12 mouse cellular contexts compared by ENCODE assay signal in genomic region chr19:8019904-8020349, GRCm38 (mm10). TPM values are rescaled to one million over a fixed set of nuclear protein-coding genes. Genes with fewer than 3 reads are reported as not detected.
A peak's percentile ranks its signal among the peaks of the same experiment; 100 is the strongest.
DNase-seq lines count a peak whose midpoint lies in the region; TF ChIP-seq lines count a peak whose summit lies in the region.
"Had no signal": no experiment of that assay in that cellular context is flagged by ENCODE, and none has a peak within 500 bp of the region (broad histone marks: within the 10 kb centered on the region; RNA-seq: fewer than 3 reads in every experiment).

No protein-coding gene starts in this region.

- no peak overlapping the region for H3K4me3 ChIP-seq in kidney, adult 2 months (ENCODE audit: insufficient read depth, low read depth, low read length)
- 0 out of 2 replicates have a peak overlapping the region, but pooled peaks have one; percentile 14 for H3K4me3 ChIP-seq in brown adipose tissue, adult 24 weeks (ENCODE audit: insufficient read depth, low read depth, low read length)
- H3K4me3 ChIP-seq: limb, embryonic 15.5 days had no signal

- no peaks in the 10 kb centered on the region for H3K4me1 ChIP-seq in kidney, adult 2 months (ENCODE audit: control insufficient read depth, insufficient read depth, low read length)
- no peaks in the 10 kb centered on the region for H3K4me1 ChIP-seq in brown adipose tissue, adult 24 weeks (ENCODE audit: control insufficient read depth, insufficient read depth, insufficient read length, low read length)
- H3K4me1 ChIP-seq: limb, embryonic 15.5 days had no signal

- WGBS in kidney, adult 2 months = 89% methylated on average over 13 of the region's 13 CpGs

- H3K27ac ChIP-seq in kidney, adult 2 months (ENCODE audit: insufficient read depth, low read depth, low read length) = no peak overlapping the region
- peak overlapping the region; percentile 78 for H3K27ac ChIP-seq in brown adipose tissue, adult 24 weeks (replicated peaks; ENCODE audit: low read depth, low read length)
- H3K27ac ChIP-seq: limb, embryonic 15.5 days had no signal

- H3K36me3 ChIP-seq in kidney, adult 2 months (ENCODE audit: control insufficient read depth, insufficient read depth, low read length) = no peaks in the 10 kb centered on the region
- H3K36me3 ChIP-seq: limb, embryonic 15.5 days had no signal

- TF ChIP-seq POLR2A in kidney, adult 2 months (IDR thresholded peaks at IDR 0.05; ENCODE audit: low read depth, low read length) = no peak

- H3K27me3 ChIP-seq in kidney, adult 2 months (replicated peaks; ENCODE audit: control insufficient read depth, insufficient read depth, low read length) = no peaks in the 10 kb centered on the region
- H3K27me3 ChIP-seq: limb, embryonic 15.5 days had no signal

- no peak for TF ChIP-seq CTCF in kidney, adult 2 months (conservative IDR thresholded peaks at IDR 0.05; ENCODE audit: insufficient read depth, insufficient read length, low read depth, low read length)

- peak; percentile 26 for DNase-seq in kidney, adult 2 months
- DNase-seq in kidney, postnatal 14 days = no peak
- DNase-seq in lung, postnatal 4 days = peak; percentile 27 to 48
- DNase-seq in thymus, postnatal 14 days = peak; percentile 21
- no peak for DNase-seq in layer of hippocampus, adult 8-10 months (ENCODE audit: low spot score in 2 of 2)
- no peak for DNase-seq in retina, embryonic 14.5 days (ENCODE audit: low spot score)
- DNase-seq in retina, postnatal 1 day = no peak
- DNase-seq: right cerebral cortex, adult 18-20 months had no signal

RNA-seq across cellular contexts. Expression of gene Slc22a27, which starts 54.1 kb away (rescaled TPM):
- polyA plus RNA-seq in kidney, adult 2 months (2012; rRNA removed) = 1.7 and 2.3 TPM in 2 replicates
- not detected in 2 replicates for polyA plus RNA-seq in brown adipose tissue, adult 24 weeks (2012; ENCODE audit: insufficient read depth, insufficient read length, missing spikeins)
- total RNA-seq in layer of hippocampus, adult 8-10 months (2022) = not detected
- polyA plus RNA-seq: embryonic facial prominence, embryonic 14.5 days; hindbrain, embryonic 16.5 days; limb, embryonic 15.5 days had no signal

Comparison
In these comparisons a context has a peak if more than half of its experiments do, and no peak if none do; other contexts are left out.
1. DNase-seq: peak in kidney, adult 2 months (single experiment), lung, postnatal 4 days (2 of 2) and thymus, postnatal 14 days (single experiment); none in kidney, postnatal 14 days (single experiment), layer of hippocampus, adult 8-10 months (0 of 2), retina, embryonic 14.5 days (single experiment) and retina, postnatal 1 day (single experiment).